Mouse (Mus musculus): ENCODE results near the gene Psme3. TPM values are rescaled to one million over a fixed set of nuclear protein-coding genes. Genes with fewer than 3 reads are reported as not detected.

Psme3 gene
- polyA plus RNA-seq, 1 experiment from 2014 or later, result 120 TPM

GRCm38 (mm10) chr11:101338123-101338760 is 22.2 kb downstream of the Psme3 start:
- peak; percentile 77 for ATAC-seq (replicated peaks)
- peak overlapping the region; percentile 66 for H3K27ac ChIP-seq
- H3K27me3 ChIP-seq (replicated peaks), result no peaks in the 10 kb centered on the region
- H3K9me3 ChIP-seq, result no peaks in the 10 kb centered on the region
- peaks cover 13% of the 10 kb centered on the region for H3K4me1 ChIP-seq
- 2% methylated on average over 9 of the region's 9 CpGs for WGBS
- peak overlapping the region; percentile 33 for H3K4me3 ChIP-seq
- peak overlapping the region; percentile 63 for H3K4me2 ChIP-seq
- H3K36me3 ChIP-seq (replicated peaks), result no peaks in the 10 kb centered on the region
- peak overlapping the region; percentile 40 for H3K9ac ChIP-seq

- WGBS, result 86% methylated on average over 10 of the region's 10 CpGs
Measured at GRCm38 (mm10) chr11:101347083-101347775, 31.2 kb downstream of the Psme3 start.

GRCm38 (mm10) chr11:101348774-101349173 is 32.8 kb downstream of the Psme3 start:
- 77% methylated on average over 7 of the region's 7 CpGs for WGBS
- H3K9ac ChIP-seq, result no peak overlapping the region
- H3K9me3 ChIP-seq, result no peaks in the 10 kb centered on the region
- H3K27ac ChIP-seq, result no peak overlapping the region
- H3K4me3 ChIP-seq, result no peak overlapping the region
- no peaks in the 10 kb centered on the region for H3K4me1 ChIP-seq
- no peaks in the 10 kb centered on the region for H3K36me3 ChIP-seq (replicated peaks)
- no peak overlapping the region for H3K4me2 ChIP-seq
- no peak for ATAC-seq (replicated peaks)
- no peaks in the 10 kb centered on the region for H3K27me3 ChIP-seq (replicated peaks)

More at GRCm38 (mm10) chr11:101347083-101347775, 31.2 kb downstream of the Psme3 start:
- ATAC-seq (replicated peaks), result no peak
- no peaks in the 10 kb centered on the region for H3K4me1 ChIP-seq
- no peaks in the 10 kb centered on the region for H3K27me3 ChIP-seq (replicated peaks)
- H3K4me2 ChIP-seq, result no peak overlapping the region
- no peaks in the 10 kb centered on the region for H3K9me3 ChIP-seq
- H3K27ac ChIP-seq, result no peak overlapping the region
- H3K36me3 ChIP-seq (replicated peaks), result no peaks in the 10 kb centered on the region
- no peak overlapping the region for H3K9ac ChIP-seq
- H3K4me3 ChIP-seq, result no peak overlapping the region

GRCm38 (mm10) chr11:101349216-101349615 is 33.2 kb downstream of the Psme3 start:
- no peak overlapping the region for H3K9ac ChIP-seq
- no peaks in the 10 kb centered on the region for H3K9me3 ChIP-seq
- no peak overlapping the region for H3K4me3 ChIP-seq
- no peak overlapping the region for H3K4me2 ChIP-seq
- 88% methylated on average over 3 of the region's 3 CpGs for WGBS
- no peaks in the 10 kb centered on the region for H3K36me3 ChIP-seq (replicated peaks)
- no peak overlapping the region for H3K27ac ChIP-seq
- no peaks in the 10 kb centered on the region for H3K27me3 ChIP-seq (replicated peaks)
- H3K4me1 ChIP-seq, result no peaks in the 10 kb centered on the region
- ATAC-seq (replicated peaks), result no peak

GRCm38 (mm10) chr11:101351100-101351720 is 35.2 kb downstream of the Psme3 start:
- ATAC-seq (replicated peaks), result no peak
- no peaks in the 10 kb centered on the region for H3K27me3 ChIP-seq (replicated peaks)
- no peaks in the 10 kb centered on the region for H3K4me1 ChIP-seq
- H3K4me3 ChIP-seq, result no peak overlapping the region
- H3K4me2 ChIP-seq, result no peak overlapping the region
- H3K36me3 ChIP-seq (replicated peaks), result no peaks in the 10 kb centered on the region
- 54% methylated on average over 11 of the region's 11 CpGs for WGBS
- H3K27ac ChIP-seq, result no peak overlapping the region
- no peak overlapping the region for H3K9ac ChIP-seq
- no peaks in the 10 kb centered on the region for H3K9me3 ChIP-seq

GRCm38 (mm10) chr11:101351721-101352111 is 35.7 kb downstream of the Psme3 start:
- Histone ChIP-seq H3K36me3 (replicated peaks) (no peaks in the 10 kb centered on the region), H3K4me1 (no peaks in the 10 kb centered on the region), H3K9ac (no peak overlapping the region), H3K9me3 (no peaks in the 10 kb centered on the region), H3K27ac (no peak overlapping the region), H3K4me3 (no peak overlapping the region), H3K4me2 (no peak overlapping the region), H3K27me3 (replicated peaks) (no peaks in the 10 kb centered on the region)
- ATAC-seq (replicated peaks), result no peak
- 71% methylated on average over 3 of the region's 3 CpGs for WGBS

GRCm38 (mm10) chr11:101353436-101353835 is 37.4 kb downstream of the Psme3 start:
- WGBS, result 88% methylated on average over 12 of the region's 12 CpGs
- no peaks in the 10 kb centered on the region for H3K36me3 ChIP-seq (replicated peaks)
- H3K4me3 ChIP-seq, result no peak overlapping the region
- H3K9ac ChIP-seq, result no peak overlapping the region
- no peak for ATAC-seq (replicated peaks)
- no peaks in the 10 kb centered on the region for H3K4me1 ChIP-seq
- H3K27ac ChIP-seq, result no peak overlapping the region
- no peaks in the 10 kb centered on the region for H3K27me3 ChIP-seq (replicated peaks)
- H3K9me3 ChIP-seq, result no peaks in the 10 kb centered on the region
- no peak overlapping the region for H3K4me2 ChIP-seq

GRCm38 (mm10) chr11:101354438-101355010 is 38.5 kb downstream of the Psme3 start:
- Histone ChIP-seq H3K27me3 (replicated peaks) (no peaks in the 10 kb centered on the region), H3K36me3 (replicated peaks) (no peaks in the 10 kb centered on the region), H3K9ac (no peak overlapping the region), H3K4me3 (no peak overlapping the region), H3K4me2 (no peak overlapping the region), H3K4me1 (no peaks in the 10 kb centered on the region), H3K9me3 (no peaks in the 10 kb centered on the region), H3K27ac (no peak overlapping the region)
- WGBS, result 85% methylated on average over 5 of the region's 5 CpGs
- no peak for ATAC-seq (replicated peaks)

- Histone ChIP-seq H3K27ac (no peak overlapping the region), H3K9ac (no peak overlapping the region), H3K36me3 (replicated peaks) (no peaks in the 10 kb centered on the region), H3K4me2 (no peak overlapping the region), H3K9me3 (no peaks in the 10 kb centered on the region), H3K4me1 (no peaks in the 10 kb centered on the region), H3K27me3 (replicated peaks) (no peaks in the 10 kb centered on the region), H3K4me3 (no peak overlapping the region)
- WGBS, result 91% methylated on average over 2 of the region's 2 CpGs
- ATAC-seq (replicated peaks), result no peak
Measured at GRCm38 (mm10) chr11:101355916-101356315, 39.9 kb downstream of the Psme3 start.

- no peaks in the 10 kb centered on the region for H3K9me3 ChIP-seq
- no peak overlapping the region for H3K9ac ChIP-seq
- no peaks in the 10 kb centered on the region for H3K36me3 ChIP-seq (replicated peaks)
- no peak overlapping the region for H3K4me3 ChIP-seq
- no peak overlapping the region for H3K4me2 ChIP-seq
- no peak overlapping the region for H3K27ac ChIP-seq
- 77% methylated on average over 3 of the region's 3 CpGs for WGBS
- ATAC-seq (replicated peaks), result no peak
- H3K27me3 ChIP-seq (replicated peaks), result no peaks in the 10 kb centered on the region
- no peaks in the 10 kb centered on the region for H3K4me1 ChIP-seq
Measured at GRCm38 (mm10) chr11:101357505-101358182, 41.6 kb downstream of the Psme3 start.

GRCm38 (mm10) chr11:101359776-101360175 is 43.8 kb downstream of the Psme3 start:
- H3K27ac ChIP-seq, result no peak overlapping the region
- 81% methylated on average over 9 of the region's 9 CpGs for WGBS
- no peaks in the 10 kb centered on the region for H3K4me1 ChIP-seq
- no peaks in the 10 kb centered on the region for H3K27me3 ChIP-seq (replicated peaks)
- H3K36me3 ChIP-seq (replicated peaks), result no peaks in the 10 kb centered on the region
- H3K9ac ChIP-seq, result no peak overlapping the region
- H3K4me3 ChIP-seq, result no peak overlapping the region
- ATAC-seq (replicated peaks), result no peak
- H3K4me2 ChIP-seq, result no peak overlapping the region
- H3K9me3 ChIP-seq, result no peaks in the 10 kb centered on the region

GRCm38 (mm10) chr11:101360651-101361113 is 44.7 kb downstream of the Psme3 start:
- no peak overlapping the region for H3K27ac ChIP-seq
- ATAC-seq (replicated peaks), result no peak
- no peaks in the 10 kb centered on the region for H3K36me3 ChIP-seq (replicated peaks)
- H3K27me3 ChIP-seq (replicated peaks), result no peaks in the 10 kb centered on the region
- 66% methylated on average over 3 of the region's 3 CpGs for WGBS
- no peak overlapping the region for H3K4me2 ChIP-seq
- H3K9ac ChIP-seq, result no peak overlapping the region
- no peaks in the 10 kb centered on the region for H3K9me3 ChIP-seq
- no peaks in the 10 kb centered on the region for H3K4me1 ChIP-seq
- H3K4me3 ChIP-seq, result no peak overlapping the region

Measured in midbrain, embryonic 15.5 days (tissue).